Mouse (Mus musculus) stomach, embryonic 15.5 days (tissue): ENCODE data around the gene Dync1li2. TPM values are rescaled to one million over a fixed set of nuclear protein-coding genes. Genes with fewer than 3 reads are reported as not detected.

Experiments
- ATAC-seq: fragments of 200-750 bp; cut with Nextera tagmentation; 2 replicates; pipeline ENCODE4 v1.8.0; 2017; ENCODE audit warnings: low read depth, moderate number of reproducible peaks, moderate TSS enrichment; ENCODE audit not compliant: insufficient read depth, low FRiP score
- H3K27ac ChIP-seq: fragments of 300-500 bp; sonication (generic); 2 replicates; pipeline ENCODE4 v1.5.1; 2015; ENCODE audit warnings: mild to moderate bottlenecking, inconsistent platforms
- H3K27me3 ChIP-seq: fragments of 300-500 bp; sonication (generic); replicated peaks from 2 replicates; pipeline ENCODE4 v1.6.1; 2015; ENCODE audit warnings: inconsistent platforms
- H3K36me3 ChIP-seq: fragments of 300-500 bp; sonication (generic); 2 replicates; pipeline ENCODE4 v1.6.1; 2015; ENCODE audit warnings: inconsistent platforms
- H3K4me1 ChIP-seq: fragments of 300-500 bp; sonication (generic); 2 replicates; pipeline ENCODE4 v1.6.1; 2015; ENCODE audit warnings: inconsistent platforms
- H3K4me2 ChIP-seq: fragments of 300-500 bp; sonication (generic); 2 replicates; pipeline ENCODE4 v1.6.1; 2015; ENCODE audit warnings: mild to moderate bottlenecking, inconsistent platforms
- H3K4me3 ChIP-seq: fragments of 300-500 bp; sonication (generic); replicated peaks from 2 replicates; pipeline ENCODE4 v1.5.1; 2015; ENCODE audit warnings: inconsistent platforms
- H3K9ac ChIP-seq: fragments of 300-500 bp; sonication (generic); 2 replicates; pipeline ENCODE4 v1.6.1; 2015; ENCODE audit warnings: inconsistent platforms
- H3K9me3 ChIP-seq: fragments of 300-500 bp; sonication (generic); 2 replicates; pipeline ENCODE4 v1.6.1; 2016; ENCODE audit warnings: inconsistent platforms
- WGBS: fragments of 180-500 bp; shearing (Covaris S2); methylation state at CpG from one replicate; pipeline ENCODE4 v1.1.7; 2015; 5-methylcytosine and 5-hydroxymethylcytosine counted together
- polyA plus RNA-seq: library from polyadenylated mRNA; unstranded; fragments of >200 nt; fragmentation: Nextera tagmentation; extraction: Ambion mirVana; gene quantifications from 2 replicates; pipeline ENCODE4 v1.2.1, GENCODE M21; 2015

The Dync1li2 gene
- polyA plus RNA-seq, 1 experiment from 2014 or later: 54.9 TPM

DNA sequence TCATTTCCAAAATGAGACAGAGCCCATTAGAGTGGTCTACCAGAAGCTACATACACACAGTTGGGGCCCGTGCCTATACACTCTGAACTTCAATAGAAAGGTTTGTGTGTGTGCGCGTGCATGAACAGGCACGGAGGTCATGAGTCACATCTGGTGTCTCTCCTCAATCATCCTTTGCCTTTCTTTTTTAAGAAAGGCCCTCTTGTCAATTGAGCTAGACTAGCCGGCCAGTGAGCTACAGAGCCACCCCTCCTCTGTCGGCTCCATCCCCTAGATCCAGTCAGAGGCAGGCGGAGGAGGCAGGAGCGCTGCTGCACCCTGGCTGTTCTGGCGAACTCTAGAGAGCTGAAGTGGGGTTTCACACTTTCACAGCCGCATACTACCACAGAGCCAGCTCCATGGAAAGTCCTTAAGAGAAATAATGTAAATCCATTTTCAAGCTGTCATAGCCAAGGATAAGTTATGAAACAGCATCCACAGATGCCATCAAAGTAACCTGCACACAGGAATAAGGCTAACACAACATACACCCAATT lies 63.5 kb downstream of the Dync1li2 start:
- peak overlapping the region; percentile 40; the same call in 1 of the 2 replicates for H3K27ac ChIP-seq
- ATAC-seq: no peak
- H3K27me3 ChIP-seq: no peaks in the 10 kb centered on the region
- 61% methylated on average over 10 of the region's 10 CpGs for WGBS
- no peaks in the 10 kb centered on the region for H3K36me3 ChIP-seq
- no peak overlapping the region for H3K9ac ChIP-seq
- no peak overlapping the region for H3K4me3 ChIP-seq
- H3K4me2 ChIP-seq: no peak overlapping the region
- H3K4me1 ChIP-seq: peaks cover 46% of the 10 kb centered on the region
- H3K9me3 ChIP-seq: no peaks in the 10 kb centered on the region

- Histone ChIP-seq H3K4me2 (no peak overlapping the region), H3K27me3 (no peaks in the 10 kb centered on the region), H3K4me1 (peaks cover 28% of the 10 kb centered on the region), H3K9me3 (no peaks in the 10 kb centered on the region), H3K9ac (no peak overlapping the region), H3K4me3 (no peak overlapping the region), H3K36me3 (no peaks in the 10 kb centered on the region), H3K27ac (peak overlapping the region; percentile 40; the same call in 1 of the 2 replicates)
- 50% methylated on average over 11 of the region's 11 CpGs for WGBS
- no peak for ATAC-seq
Observed at GRCm38 (mm10) chr8:104376669-104377068, 66.2 kb downstream of the Dync1li2 start.

GRCm38 (mm10) chr8:104375959-104376358 lies 66.9 kb downstream of the Dync1li2 start:
- H3K27me3 ChIP-seq: no peaks in the 10 kb centered on the region
- H3K4me2 ChIP-seq: peak overlapping the region; percentile 15; the same call in 1 of the 2 replicates
- no peaks in the 10 kb centered on the region for H3K9me3 ChIP-seq
- WGBS: 65% methylated on average over 5 of the region's 5 CpGs
- H3K4me3 ChIP-seq: no peak overlapping the region
- H3K36me3 ChIP-seq: no peaks in the 10 kb centered on the region
- H3K27ac ChIP-seq: peak overlapping the region; percentile 86
- no peak for ATAC-seq
- H3K9ac ChIP-seq: no peak overlapping the region
- H3K4me1 ChIP-seq: peaks cover 23% of the 10 kb centered on the region

DNA sequence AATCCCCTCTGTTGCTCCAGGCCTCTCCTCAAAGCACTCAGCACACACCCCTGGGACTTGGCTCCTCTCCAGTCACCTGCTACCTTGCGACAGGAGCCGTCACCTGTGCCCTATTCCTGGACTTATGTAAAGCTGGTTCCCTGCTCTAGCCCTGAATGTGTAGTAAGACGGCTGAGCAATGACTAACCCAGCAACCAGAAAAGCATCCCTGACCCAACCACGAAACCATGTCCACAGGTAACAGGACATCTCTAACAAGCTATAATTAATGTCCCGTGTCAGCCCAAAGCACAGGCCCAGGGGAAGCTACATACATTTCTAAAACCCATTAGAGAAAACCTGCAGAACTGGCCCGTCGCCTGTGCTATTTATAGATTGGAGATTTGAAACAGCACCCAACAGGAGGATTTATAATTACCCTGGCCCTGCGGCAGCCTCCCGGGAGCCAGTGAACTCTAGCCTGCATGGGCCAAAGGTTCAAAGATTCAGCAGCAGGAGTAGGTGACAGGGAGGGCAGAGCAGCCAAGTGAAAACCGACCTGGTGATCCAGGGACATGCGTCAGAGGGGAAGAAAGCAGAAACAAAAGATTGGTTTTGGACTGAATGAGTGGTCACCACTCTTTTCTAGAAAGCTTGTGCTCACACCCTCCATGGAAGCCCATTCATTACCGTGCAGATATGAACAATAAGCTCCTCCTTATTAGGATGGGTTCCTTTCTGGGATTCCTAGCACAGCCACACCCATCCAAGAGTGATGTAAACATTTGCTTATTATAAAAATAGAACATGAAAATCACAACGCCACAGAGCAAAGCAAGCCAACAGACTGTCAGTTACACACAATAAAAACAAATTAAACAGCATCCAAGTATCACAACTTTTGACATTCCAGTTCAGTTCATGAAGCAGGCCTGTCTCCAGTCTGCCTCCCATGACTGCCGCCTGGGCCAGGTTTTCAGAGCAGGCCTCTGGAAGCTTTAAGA lies 67.7 kb downstream of the Dync1li2 start:
- H3K9me3 ChIP-seq: no peaks in the 10 kb centered on the region
- no peaks in the 10 kb centered on the region for H3K36me3 ChIP-seq
- ATAC-seq: peak; percentile 87
- H3K27me3 ChIP-seq: no peaks in the 10 kb centered on the region
- no peak overlapping the region for H3K4me3 ChIP-seq
- 29% methylated on average over 14 of the region's 14 CpGs for WGBS
- peaks cover 22% of the 10 kb centered on the region for H3K4me1 ChIP-seq
- peak overlapping the region; percentile 17; the same call in 1 of the 2 replicates for H3K4me2 ChIP-seq
- H3K9ac ChIP-seq: no peak overlapping the region
- H3K27ac ChIP-seq: peak overlapping the region; percentile 86

- Histone ChIP-seq H3K9ac (no peak overlapping the region), H3K27me3 (no peaks in the 10 kb centered on the region), H3K4me3 (no peak overlapping the region), H3K36me3 (no peaks in the 10 kb centered on the region), H3K4me2 (peak overlapping the region; percentile 14; the same call in 1 of the 2 replicates), H3K27ac (peak overlapping the region; percentile 86), H3K4me1 (peaks cover 25% of the 10 kb centered on the region), H3K9me3 (no peaks in the 10 kb centered on the region)
- WGBS: 61% methylated on average over 11 of the region's 11 CpGs
- no peak for ATAC-seq
Observed at GRCm38 (mm10) chr8:104374269-104374668, 68.6 kb downstream of the Dync1li2 start.

DNA sequence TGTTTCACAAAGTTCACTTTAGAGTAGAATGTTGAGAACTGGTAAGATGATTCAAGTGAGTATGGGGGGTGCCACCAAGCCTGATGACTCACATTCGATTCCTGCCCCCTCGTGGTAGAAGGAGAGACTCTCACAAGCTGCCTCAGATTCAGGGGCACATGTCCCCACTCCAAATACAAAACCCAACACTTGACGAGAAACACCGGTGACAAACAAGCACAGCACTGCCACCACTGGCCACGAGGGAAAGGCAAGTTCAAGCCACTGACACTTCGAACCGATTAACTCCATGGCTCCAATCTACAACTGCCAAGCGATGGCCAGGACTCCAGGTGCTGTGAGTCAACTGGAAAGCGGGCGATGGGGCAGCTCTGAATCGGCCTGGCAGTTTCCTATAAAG lies 69.1 kb downstream of the Dync1li2 start:
- 79% methylated on average over 11 of the region's 11 CpGs for WGBS
- Histone ChIP-seq H3K27me3 (no peaks in the 10 kb centered on the region), H3K9ac (no peak overlapping the region), H3K4me1 (peaks cover 25% of the 10 kb centered on the region), H3K4me3 (no peak overlapping the region), H3K4me2 (peak overlapping the region; percentile 14; the same call in 1 of the 2 replicates), H3K36me3 (no peaks in the 10 kb centered on the region), H3K9me3 (no peaks in the 10 kb centered on the region), H3K27ac (peak overlapping the region; percentile 86)
- ATAC-seq: no peak

GRCm38 (mm10) chr8:104371121-104371520 lies 71.7 kb downstream of the Dync1li2 start:
- no peak for ATAC-seq
- 84% methylated on average over 6 of the region's 6 CpGs for WGBS
- no peaks in the 10 kb centered on the region for H3K9me3 ChIP-seq
- no peak overlapping the region for H3K27ac ChIP-seq
- peaks cover 17% of the 10 kb centered on the region for H3K4me1 ChIP-seq
- no peak overlapping the region for H3K9ac ChIP-seq
- H3K27me3 ChIP-seq: no peaks in the 10 kb centered on the region
- H3K4me2 ChIP-seq: no peak overlapping the region
- H3K4me3 ChIP-seq: no peak overlapping the region
- H3K36me3 ChIP-seq: no peaks in the 10 kb centered on the region

GRCm38 (mm10) chr8:104370071-104370470 lies 72.8 kb downstream of the Dync1li2 start:
- H3K9me3 ChIP-seq: no peaks in the 10 kb centered on the region
- no peak overlapping the region for H3K4me3 ChIP-seq
- no peak overlapping the region for H3K27ac ChIP-seq
- no peaks in the 10 kb centered on the region for H3K36me3 ChIP-seq
- H3K4me1 ChIP-seq: peaks cover 7% of the 10 kb centered on the region
- H3K27me3 ChIP-seq: no peaks in the 10 kb centered on the region
- no peak overlapping the region for H3K9ac ChIP-seq
- 55% methylated on average over 6 of the region's 6 CpGs for WGBS
- H3K4me2 ChIP-seq: no peak overlapping the region
- no peak for ATAC-seq

DNA sequence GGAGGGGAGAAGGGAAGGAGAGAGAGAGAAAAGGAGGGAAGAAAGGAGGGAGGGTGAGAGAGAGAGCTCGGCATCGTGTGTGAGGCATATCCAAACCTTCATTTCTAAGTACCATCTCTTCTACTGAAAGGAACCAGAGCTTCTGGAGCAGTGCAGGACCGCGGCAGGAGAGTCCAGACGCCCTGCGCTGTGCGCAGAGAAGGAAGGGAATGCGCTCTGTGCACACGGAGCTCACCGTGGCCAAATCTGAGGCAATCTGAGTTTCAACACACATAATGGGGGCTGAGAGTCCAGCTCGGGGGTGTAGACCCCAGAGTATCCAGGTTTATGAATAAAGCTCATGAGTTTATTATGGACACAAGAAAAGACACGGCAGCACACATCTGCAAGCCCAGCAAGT lies 73.3 kb downstream of the Dync1li2 start:
- Histone ChIP-seq H3K36me3 (no peaks in the 10 kb centered on the region), H3K9ac (no peak overlapping the region), H3K27me3 (no peaks in the 10 kb centered on the region), H3K4me1 (peaks cover 3% of the 10 kb centered on the region), H3K9me3 (no peaks in the 10 kb centered on the region), H3K4me2 (no peak overlapping the region), H3K4me3 (no peak overlapping the region), H3K27ac (no peak overlapping the region)
- WGBS: 74% methylated on average over 12 of the region's 12 CpGs
- no peak for ATAC-seq

Other genes starting within 250 kb of the Dync1li2 start
- 16.3 and 16.4 TPM in 2 replicates for gene Tk2, start 194.5 kb downstream of the Dync1li2 start, polyA plus RNA-seq
- 42.5 and 52.6 TPM in 2 replicates for gene Cklf, start 192.2 kb downstream of the Dync1li2 start, polyA plus RNA-seq
- not detected in 2 replicates for gene Cmtm2a, start 149.9 kb downstream of the Dync1li2 start, polyA plus RNA-seq
- gene Gm45711, start 133.0 kb downstream of the Dync1li2 start, polyA plus RNA-seq: not detected in 2 replicates
- not detected in 2 replicates for gene Cmtm1, start 132.9 kb downstream of the Dync1li2 start, polyA plus RNA-seq
- gene Gm11020, start 121.5 kb downstream of the Dync1li2 start, polyA plus RNA-seq: not detected in 2 replicates
- gene Cmtm2b, start 120.8 kb downstream of the Dync1li2 start, polyA plus RNA-seq: not detected in 2 replicates
- 121 and 122 TPM in 2 replicates for gene Cmtm3, start 103.6 kb downstream of the Dync1li2 start, polyA plus RNA-seq
- 6.2 and 6.4 TPM in 2 replicates for gene Cmtm4, start 47.2 kb downstream of the Dync1li2 start, polyA plus RNA-seq
- 0.21 and 0.32 TPM in 2 replicates for gene Terb1, start 66.9 kb upstream of the Dync1li2 start, polyA plus RNA-seq
- gene Nae1, start 91.6 kb upstream of the Dync1li2 start, polyA plus RNA-seq: 84.4 and 91.2 TPM in 2 replicates
- gene Car7, start 91.6 kb upstream of the Dync1li2 start, polyA plus RNA-seq: 1.0 TPM in 2 replicates
- gene Pdp2, start 148.4 kb upstream of the Dync1li2 start, polyA plus RNA-seq: 11.8 and 13.4 TPM in 2 replicates
- 0.92 and 2.7 TPM in 2 replicates for gene Cdh16, start 181.3 kb upstream of the Dync1li2 start, polyA plus RNA-seq
- gene Rrad, start 188.3 kb upstream of the Dync1li2 start, polyA plus RNA-seq: 6.5 and 7.9 TPM in 2 replicates
- 93.3 and 95.5 TPM in 2 replicates for gene Ciao2b, start 198.9 kb upstream of the Dync1li2 start, polyA plus RNA-seq